Mouse (Mus musculus) midbrain, embryonic 13.5 days (tissue): ENCODE results near the gene Aqp11. TPM values are rescaled to one million over a fixed set of nuclear protein-coding genes. Genes with fewer than 3 reads are reported as not detected.

Experiments
- ATAC-seq: fragments of 200-750 bp; cut with Nextera tagmentation; 2 replicates; pipeline ENCODE4 v1.8.0; 2017; ENCODE audit warnings: mild to moderate bottlenecking, moderate TSS enrichment, moderate library complexity
- H3K27ac ChIP-seq: fragments of 300-500 bp; sonication (generic); 2 replicates; pipeline ENCODE4 v1.5.1; 2015; ENCODE audit warnings: inconsistent platforms, mild to moderate bottlenecking, moderate library complexity
- H3K27me3 ChIP-seq: fragments of 300-500 bp; sonication (generic); 2 replicates; pipeline ENCODE4 v1.6.1; 2015; ENCODE audit warnings: mild to moderate bottlenecking, inconsistent platforms
- H3K36me3 ChIP-seq: fragments of 300-500 bp; sonication (generic); 2 replicates; pipeline ENCODE4 v1.6.1; 2015; ENCODE audit warnings: mild to moderate bottlenecking, inconsistent platforms
- H3K4me1 ChIP-seq: fragments of 300-500 bp; sonication (generic); replicated peaks from 2 replicates; pipeline ENCODE4 v1.6.1; 2015; ENCODE audit warnings: inconsistent platforms
- H3K4me2 ChIP-seq: fragments of 300-500 bp; sonication (generic); replicated peaks from 2 replicates; pipeline ENCODE4 v1.6.1; 2015; ENCODE audit warnings: moderate library complexity, mild to moderate bottlenecking, inconsistent platforms
- H3K4me3 ChIP-seq: fragments of 300-500 bp; sonication (generic); replicated peaks from 2 replicates; pipeline ENCODE4 v1.5.1; 2015; ENCODE audit warnings: mild to moderate bottlenecking, inconsistent platforms
- H3K9ac ChIP-seq: fragments of 300-500 bp; sonication (generic); replicated peaks from 2 replicates; pipeline ENCODE4 v1.6.1; 2015; ENCODE audit warnings: mild to moderate bottlenecking, inconsistent platforms
- H3K9me3 ChIP-seq: fragments of 300-500 bp; sonication (generic); 2 replicates; pipeline ENCODE4 v1.6.1; 2016; ENCODE audit warnings: mild to moderate bottlenecking, inconsistent platforms
- WGBS: fragments of 180-500 bp; shearing (Covaris S2); methylation state at CpG from one replicate; pipeline ENCODE4 v1.1.7; 2015; 5-methylcytosine and 5-hydroxymethylcytosine counted together
- polyA plus RNA-seq: library from polyadenylated mRNA; unstranded; fragments of >200 nt; fragmentation: Nextera tagmentation; extraction: Ambion mirVana; gene quantifications from 2 replicates; pipeline ENCODE4 v1.2.1, GENCODE M21; 2015

Aqp11 gene
- polyA plus RNA-seq, 1 experiment from 2014 or later = 9.7 TPM

DNA sequence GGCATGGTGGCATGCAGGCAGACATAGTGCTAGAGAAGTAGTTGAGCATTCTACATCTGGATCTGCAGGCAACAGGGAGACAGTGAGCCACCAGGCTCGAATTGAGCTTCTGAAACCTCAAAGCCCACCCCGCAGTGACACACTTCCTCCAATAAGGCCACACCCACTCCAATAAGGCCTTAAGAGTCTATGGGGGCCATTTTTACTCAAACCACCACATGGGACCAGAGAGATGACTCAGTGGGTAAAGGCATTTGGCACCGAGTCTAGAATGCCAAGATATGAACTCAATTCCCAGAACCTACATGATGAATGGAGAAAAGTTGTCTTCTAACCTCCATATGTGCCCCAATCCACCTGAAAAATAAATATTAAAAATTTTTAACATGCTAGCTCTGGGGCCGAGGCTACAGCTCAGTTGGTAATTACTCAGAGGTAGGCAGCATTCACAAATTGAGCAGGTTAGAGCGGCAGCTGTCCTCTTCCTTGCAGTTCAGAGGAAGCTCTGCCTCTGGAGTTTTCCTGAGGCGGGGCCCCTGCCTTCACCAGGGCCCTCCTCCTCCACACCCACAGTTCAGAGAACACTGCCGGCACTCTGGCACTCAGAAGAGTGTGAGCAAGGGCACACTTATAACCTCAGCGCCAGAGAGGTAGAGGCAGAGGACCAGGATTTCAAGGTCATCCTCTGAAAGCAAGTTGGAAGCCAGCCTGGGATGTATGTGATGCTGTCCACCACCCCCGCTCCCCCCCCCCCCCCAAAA lies 28.5 kb upstream of the Aqp11 start:
- H3K4me1 ChIP-seq = no peaks in the 10 kb centered on the region
- no peaks in the 10 kb centered on the region for H3K36me3 ChIP-seq
- no peak overlapping the region for H3K4me3 ChIP-seq
- 81% methylated on average over 9 of the region's 9 CpGs for WGBS
- no peak for ATAC-seq
- H3K9ac ChIP-seq = no peak overlapping the region
- no peak overlapping the region for H3K4me2 ChIP-seq
- H3K27me3 ChIP-seq = no peaks in the 10 kb centered on the region
- H3K27ac ChIP-seq = no peak overlapping the region
- H3K9me3 ChIP-seq = no peaks in the 10 kb centered on the region

GRCm38 (mm10) chr7:97765963-97766347 lies 27.9 kb upstream of the Aqp11 start:
- no peaks in the 10 kb centered on the region for H3K36me3 ChIP-seq
- H3K9me3 ChIP-seq = no peaks in the 10 kb centered on the region
- WGBS = 83% methylated on average over 5 of the region's 5 CpGs
- no peak overlapping the region for H3K4me3 ChIP-seq
- no peak overlapping the region for H3K4me2 ChIP-seq
- H3K27me3 ChIP-seq = no peaks in the 10 kb centered on the region
- no peak overlapping the region for H3K9ac ChIP-seq
- ATAC-seq = no peak
- no peaks in the 10 kb centered on the region for H3K4me1 ChIP-seq
- H3K27ac ChIP-seq = no peak overlapping the region

GRCm38 (mm10) chr7:97765181-97765962 lies 27.3 kb upstream of the Aqp11 start:
- Histone ChIP-seq H3K4me3 (no peak overlapping the region), H3K9me3 (no peaks in the 10 kb centered on the region), H3K4me1 (no peaks in the 10 kb centered on the region), H3K36me3 (no peaks in the 10 kb centered on the region), H3K27me3 (no peaks in the 10 kb centered on the region), H3K27ac (no peak overlapping the region), H3K9ac (no peak overlapping the region), H3K4me2 (no peak overlapping the region)
- WGBS = 94% methylated on average over 21 of the region's 21 CpGs
- no peak for ATAC-seq

- Histone ChIP-seq H3K27ac (no peak overlapping the region), H3K4me3 (no peak overlapping the region), H3K9me3 (no peaks in the 10 kb centered on the region), H3K9ac (no peak overlapping the region), H3K36me3 (no peaks in the 10 kb centered on the region), H3K4me2 (no peak overlapping the region), H3K27me3 (no peaks in the 10 kb centered on the region), H3K4me1 (no peaks in the 10 kb centered on the region)
- WGBS = 89% methylated on average over 11 of the region's 11 CpGs
- no peak for ATAC-seq
Measured at GRCm38 (mm10) chr7:97764591-97764990, 26.5 kb upstream of the Aqp11 start.

GRCm38 (mm10) chr7:97756967-97757881 lies 19.1 kb upstream of the Aqp11 start:
- Histone ChIP-seq H3K36me3 (no peaks in the 10 kb centered on the region), H3K4me1 (peaks cover 14% of the 10 kb centered on the region), H3K4me2 (peak overlapping the region; percentile 37), H3K9me3 (no peaks in the 10 kb centered on the region), H3K27me3 (no peaks in the 10 kb centered on the region), H3K9ac (peak overlapping the region; percentile 24; the same call in 1 of the 2 replicates), H3K4me3 (no peak overlapping the region; the same call in 1 of the 2 replicates), H3K27ac (peak overlapping the region; percentile 70)
- WGBS = 26% methylated on average over 18 of the region's 18 CpGs
- peak; percentile 87 for ATAC-seq

GRCm38 (mm10) chr7:97749207-97750190 lies 11.4 kb upstream of the Aqp11 start:
- peaks cover 9% of the 10 kb centered on the region for H3K4me1 ChIP-seq
- WGBS = 24% methylated on average over 19 of the region's 19 CpGs
- no peak overlapping the region for H3K9ac ChIP-seq
- H3K4me2 ChIP-seq = peak overlapping the region; percentile 15; the same call in 1 of the 2 replicates
- H3K36me3 ChIP-seq = no peaks in the 10 kb centered on the region
- H3K27ac ChIP-seq = no peak overlapping the region
- H3K4me3 ChIP-seq = no peak overlapping the region
- H3K9me3 ChIP-seq = no peaks in the 10 kb centered on the region
- H3K27me3 ChIP-seq = no peaks in the 10 kb centered on the region
- no peak for ATAC-seq

GRCm38 (mm10) chr7:97748527-97749206 lies 10.6 kb upstream of the Aqp11 start:
- Histone ChIP-seq H3K27ac (no peak overlapping the region), H3K9ac (no peak overlapping the region), H3K27me3 (no peaks in the 10 kb centered on the region; the same call in 1 of the 2 replicates), H3K36me3 (no peaks in the 10 kb centered on the region), H3K4me2 (peak overlapping the region; percentile 15; the same call in 1 of the 2 replicates), H3K9me3 (no peaks in the 10 kb centered on the region), H3K4me1 (peaks cover 9% of the 10 kb centered on the region), H3K4me3 (no peak overlapping the region)
- ATAC-seq = 0 out of 2 replicates have a peak, but pooled peaks have one; percentile 31
- 57% methylated on average over 10 of the region's 10 CpGs for WGBS

- H3K4me3 ChIP-seq = no peak overlapping the region
- no peak overlapping the region for H3K27ac ChIP-seq
- no peak overlapping the region for H3K9ac ChIP-seq
- peaks cover 9% of the 10 kb centered on the region for H3K4me1 ChIP-seq
- H3K27me3 ChIP-seq = no peaks in the 10 kb centered on the region; the same call in 1 of the 2 replicates
- no peaks in the 10 kb centered on the region for H3K36me3 ChIP-seq
- H3K4me2 ChIP-seq = no peak overlapping the region
- no peaks in the 10 kb centered on the region for H3K9me3 ChIP-seq
- peak; percentile 81 for ATAC-seq
- WGBS = 26% methylated on average over 28 of the region's 28 CpGs
Measured at GRCm38 (mm10) chr7:97747787-97748497, 9.9 kb upstream of the Aqp11 start.

GRCm38 (mm10) chr7:97747176-97747707 lies 9.2 kb upstream of the Aqp11 start:
- no peak for ATAC-seq
- no peaks in the 10 kb centered on the region for H3K9me3 ChIP-seq
- H3K4me1 ChIP-seq = peaks cover 9% of the 10 kb centered on the region
- H3K9ac ChIP-seq = no peak overlapping the region
- H3K36me3 ChIP-seq = no peaks in the 10 kb centered on the region
- H3K27ac ChIP-seq = no peak overlapping the region
- WGBS = 73% methylated on average over 4 of the region's 4 CpGs
- no peaks in the 10 kb centered on the region; the same call in 1 of the 2 replicates for H3K27me3 ChIP-seq
- H3K4me2 ChIP-seq = no peak overlapping the region
- H3K4me3 ChIP-seq = no peak overlapping the region

GRCm38 (mm10) chr7:97745299-97745698 lies 7.2 kb upstream of the Aqp11 start:
- Histone ChIP-seq H3K27ac (no peak overlapping the region), H3K36me3 (no peaks in the 10 kb centered on the region), H3K4me3 (no peak overlapping the region), H3K9me3 (no peaks in the 10 kb centered on the region), H3K9ac (no peak overlapping the region), H3K4me2 (no peak overlapping the region), H3K27me3 (peaks cover 8% of the 10 kb centered on the region; the same call in 1 of the 2 replicates), H3K4me1 (peaks cover 13% of the 10 kb centered on the region)
- ATAC-seq = no peak
- WGBS = 22% methylated on average over 3 of the region's 3 CpGs
